Mouse (Mus musculus): ENCODE results near the gene Gon7.

Gene Gon7

DNA sequence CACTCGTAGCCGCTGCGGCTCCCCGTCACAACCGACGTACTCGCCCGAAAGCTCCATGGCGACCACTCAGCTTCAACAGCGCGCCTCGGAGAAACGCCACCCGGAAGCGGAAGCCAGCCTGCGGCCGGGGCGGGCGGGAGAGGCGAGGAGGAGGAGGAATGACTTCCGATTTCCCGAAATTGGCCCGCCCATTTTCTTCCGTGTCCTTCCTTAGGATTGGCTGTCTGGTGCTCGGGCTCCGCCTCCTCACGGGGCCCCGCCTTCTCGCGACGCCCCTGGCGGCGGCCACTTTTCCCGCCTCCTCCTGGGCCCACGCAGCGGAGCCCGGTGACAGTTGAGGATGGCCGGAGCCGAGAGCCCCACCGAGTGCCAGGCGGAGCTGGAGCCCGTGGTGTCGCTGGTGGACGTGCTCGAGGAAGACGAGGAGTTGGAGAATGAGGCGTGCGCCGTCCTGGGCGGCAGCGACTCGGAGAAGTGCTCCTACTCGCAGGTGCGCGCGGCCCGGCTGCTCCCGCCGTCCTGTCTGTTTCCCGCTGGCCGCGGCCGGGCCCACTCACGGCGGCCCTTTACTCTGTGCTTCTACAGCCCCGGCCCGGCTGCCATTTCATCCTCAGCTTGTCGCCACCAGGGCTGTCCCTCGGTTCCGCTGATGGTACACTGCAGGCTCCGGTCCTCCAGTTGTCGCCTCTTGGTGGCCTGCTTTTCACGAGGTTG, at the start of gene Gon7, which contains the start of the genes Gm28051 and Ubr7:
TSS of gene Gon7 (minus strand) at position 115 of the 714 bp plus-strand sequence.
TSS of gene Gm28051 (minus strand) at position 77 of the 714 bp plus-strand sequence.
TSS of gene Ubr7 (plus strand) at position 279 of the 714 bp plus-strand sequence.
- TF ChIP-seq CTCF (conservative IDR thresholded peaks at IDR 0.05; ENCODE audit: low read length): no peak
- no peak for TF ChIP-seq NANOG (IDR thresholded peaks at IDR 0.05; ENCODE audit: borderline replicate concordance, low read length)
- no peak for TF ChIP-seq POU5F1 (IDR thresholded peaks at IDR 0.05; ENCODE audit: borderline replicate concordance, low read length)
- peak within 1 kb of the TSS; percentile 98 for H3K4me3 ChIP-seq (replicated peaks; ENCODE audit: low read length)

GRCm38 (mm10) chr12:102799528-102799927, 41.9 kb upstream of the Gon7 start:
- Histone ChIP-seq H3K27me3 (ENCODE audit: insufficient read depth, low read length) (no peaks in the 10 kb centered on the region), H3K4me1 (replicated peaks; ENCODE audit: low read depth, low read length) (no peaks in the 10 kb centered on the region)
- TF ChIP-seq CTCF (conservative IDR thresholded peaks at IDR 0.05; ENCODE audit: low read length) (no peak), NANOG (IDR thresholded peaks at IDR 0.05; ENCODE audit: borderline replicate concordance, low read length) (no peak), POU5F1 (IDR thresholded peaks at IDR 0.05; ENCODE audit: borderline replicate concordance, low read length) (no peak)

More for the DNA sequence above, at the start of gene Gon7, which contains the start of the genes Gm28051 and Ubr7:
- Histone ChIP-seq H3K27me3 (ENCODE audit: insufficient read depth, low read length) (no peaks in the 10 kb centered on the region), H3K36me3 (ENCODE audit: insufficient read depth, low read length) (peaks cover 48% of the 10 kb centered on the region), H3K4me1 (replicated peaks; ENCODE audit: low read depth, low read length) (peaks cover 64% of the 10 kb centered on the region), H3K9me3 (ENCODE audit: low read length) (no peaks in the 10 kb centered on the region)

GRCm38 (mm10) chr12:102787927-102788326, 30.3 kb upstream of the Gon7 start:
- Histone ChIP-seq H3K36me3 (ENCODE audit: insufficient read depth, low read length) (peaks cover 79% of the 10 kb centered on the region), H3K27me3 (ENCODE audit: insufficient read depth, low read length) (no peaks in the 10 kb centered on the region), H3K4me1 (replicated peaks; ENCODE audit: low read depth, low read length) (peaks cover 16% of the 10 kb centered on the region; the same call in 1 of the 2 replicates), H3K4me3 (replicated peaks; ENCODE audit: low read length) (no peak overlapping the region), H3K9me3 (ENCODE audit: low read length) (no peaks in the 10 kb centered on the region)
- TF ChIP-seq POU5F1 (IDR thresholded peaks at IDR 0.05; ENCODE audit: borderline replicate concordance, low read length) (no peak), NANOG (IDR thresholded peaks at IDR 0.05; ENCODE audit: borderline replicate concordance, low read length) (no peak), CTCF (conservative IDR thresholded peaks at IDR 0.05; ENCODE audit: low read length) (no peak)

More at GRCm38 (mm10) chr12:102799528-102799927, 41.9 kb upstream of the Gon7 start:
- Histone ChIP-seq H3K36me3 (ENCODE audit: insufficient read depth, low read length) (peaks cover 16% of the 10 kb centered on the region), H3K4me3 (replicated peaks; ENCODE audit: low read length) (no peak overlapping the region), H3K9me3 (ENCODE audit: low read length) (no peaks in the 10 kb centered on the region)

GRCm38 (mm10) chr12:102785593-102785985, 28.0 kb upstream of the Gon7 start:
- Histone ChIP-seq H3K9me3 (ENCODE audit: low read length) (no peaks in the 10 kb centered on the region), H3K27me3 (ENCODE audit: insufficient read depth, low read length) (no peaks in the 10 kb centered on the region), H3K4me1 (replicated peaks; ENCODE audit: low read depth, low read length) (peaks cover 18% of the 10 kb centered on the region; the same call in 1 of the 2 replicates), H3K36me3 (ENCODE audit: insufficient read depth, low read length) (peaks cover 65% of the 10 kb centered on the region), H3K4me3 (replicated peaks; ENCODE audit: low read length) (no peak overlapping the region)
- TF ChIP-seq CTCF (conservative IDR thresholded peaks at IDR 0.05; ENCODE audit: low read length) (no peak), NANOG (IDR thresholded peaks at IDR 0.05; ENCODE audit: borderline replicate concordance, low read length) (no peak), POU5F1 (IDR thresholded peaks at IDR 0.05; ENCODE audit: borderline replicate concordance, low read length) (no peak)

GRCm38 (mm10) chr12:102784899-102785592, 27.4 kb upstream of the Gon7 start:
- Histone ChIP-seq H3K9me3 (ENCODE audit: low read length) (no peaks in the 10 kb centered on the region), H3K36me3 (ENCODE audit: insufficient read depth, low read length) (peaks cover 65% of the 10 kb centered on the region), H3K27me3 (ENCODE audit: insufficient read depth, low read length) (no peaks in the 10 kb centered on the region), H3K4me3 (replicated peaks; ENCODE audit: low read length) (no peak overlapping the region), H3K4me1 (replicated peaks; ENCODE audit: low read depth, low read length) (peaks cover 20% of the 10 kb centered on the region)
- TF ChIP-seq NANOG (IDR thresholded peaks at IDR 0.05; ENCODE audit: borderline replicate concordance, low read length) (no peak), CTCF (conservative IDR thresholded peaks at IDR 0.05; ENCODE audit: low read length) (no peak), POU5F1 (IDR thresholded peaks at IDR 0.05; ENCODE audit: borderline replicate concordance, low read length) (no peak)

DNA sequence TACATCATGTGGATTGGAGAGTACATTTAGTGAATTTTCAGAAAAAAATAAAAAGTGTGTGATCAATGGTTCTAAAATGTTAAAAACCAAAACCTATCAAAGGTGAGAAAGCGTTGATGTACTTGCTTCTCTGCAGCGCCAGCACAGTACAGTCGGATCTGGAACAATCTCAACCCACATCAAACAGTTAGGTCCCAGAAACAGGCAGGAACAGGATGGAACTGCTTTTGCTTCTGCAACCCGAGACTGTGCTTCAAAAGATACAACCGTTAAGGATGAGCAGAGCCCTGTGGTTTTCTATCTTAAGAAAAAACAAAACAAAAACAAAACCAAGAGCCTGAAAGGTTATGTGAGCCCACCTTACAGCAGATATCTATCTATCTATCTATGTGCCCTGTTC, 25.2 kb upstream of the Gon7 start:
- H3K27me3 ChIP-seq (ENCODE audit: insufficient read depth, low read length): no peaks in the 10 kb centered on the region
- H3K9me3 ChIP-seq (ENCODE audit: low read length): no peaks in the 10 kb centered on the region
- peaks cover 36% of the 10 kb centered on the region for H3K4me1 ChIP-seq (replicated peaks; ENCODE audit: low read depth, low read length)
- H3K4me3 ChIP-seq (replicated peaks; ENCODE audit: low read length): no peak overlapping the region
- H3K36me3 ChIP-seq (ENCODE audit: insufficient read depth, low read length): peaks cover 61% of the 10 kb centered on the region
- TF ChIP-seq NANOG (IDR thresholded peaks at IDR 0.05; ENCODE audit: borderline replicate concordance, low read length) (no peak), POU5F1 (IDR thresholded peaks at IDR 0.05; ENCODE audit: borderline replicate concordance, low read length) (no peak), CTCF (conservative IDR thresholded peaks at IDR 0.05; ENCODE audit: low read length) (no peak)

- peaks cover 66% of the 10 kb centered on the region for H3K36me3 ChIP-seq (ENCODE audit: insufficient read depth, low read length)
- H3K9me3 ChIP-seq (ENCODE audit: low read length): no peaks in the 10 kb centered on the region
- TF ChIP-seq CTCF (conservative IDR thresholded peaks at IDR 0.05; ENCODE audit: low read length): peak; percentile 25
- TF ChIP-seq NANOG (IDR thresholded peaks at IDR 0.05; ENCODE audit: borderline replicate concordance, low read length): no peak
- H3K4me3 ChIP-seq (replicated peaks; ENCODE audit: low read length): no peak overlapping the region
- no peaks in the 10 kb centered on the region for H3K27me3 ChIP-seq (ENCODE audit: insufficient read depth, low read length)
- H3K4me1 ChIP-seq (replicated peaks; ENCODE audit: low read depth, low read length): peaks cover 30% of the 10 kb centered on the region
Measured at GRCm38 (mm10) chr12:102779452-102779851, 21.8 kb upstream of the Gon7 start.

- Histone ChIP-seq H3K27me3 (ENCODE audit: insufficient read depth, low read length) (no peaks in the 10 kb centered on the region), H3K36me3 (ENCODE audit: insufficient read depth, low read length) (peaks cover 68% of the 10 kb centered on the region), H3K4me1 (replicated peaks; ENCODE audit: low read depth, low read length) (peaks cover 28% of the 10 kb centered on the region), H3K9me3 (ENCODE audit: low read length) (no peaks in the 10 kb centered on the region), H3K4me3 (replicated peaks; ENCODE audit: low read length) (no peak overlapping the region)
- no peak for TF ChIP-seq CTCF (conservative IDR thresholded peaks at IDR 0.05; ENCODE audit: low read length)
- no peak for TF ChIP-seq NANOG (IDR thresholded peaks at IDR 0.05; ENCODE audit: borderline replicate concordance, low read length)
- no peak for TF ChIP-seq POU5F1 (IDR thresholded peaks at IDR 0.05; ENCODE audit: borderline replicate concordance, low read length)
Measured at GRCm38 (mm10) chr12:102778151-102778550, 20.5 kb upstream of the Gon7 start.
